Mouse (Mus musculus): Measurements from ENCODE around the gene Akr1d1.
A peak's percentile ranks its signal among the peaks of the same experiment; 100 is the strongest.

Akr1d1 gene

DNA sequence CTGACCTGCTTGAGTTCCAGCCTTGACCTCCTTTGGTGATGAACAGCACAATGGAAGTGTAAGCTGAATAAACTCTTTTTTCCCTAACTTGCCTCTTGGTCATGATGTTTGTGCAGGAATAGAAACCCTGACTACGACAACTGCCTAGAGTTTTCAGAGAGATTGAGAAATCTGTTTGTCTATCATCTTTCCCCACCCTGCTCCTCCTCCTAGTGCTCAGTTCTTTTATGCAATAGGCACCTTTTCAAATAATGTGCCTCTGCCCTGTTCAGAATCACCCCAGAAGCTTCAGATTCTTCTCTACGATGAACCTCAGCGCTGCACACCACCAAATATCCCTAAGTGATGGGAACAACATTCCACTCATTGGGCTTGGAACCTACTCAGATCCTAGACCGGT is at the start of gene Akr1d1:
TSS of gene Akr1d1 (plus strand) at position 234 of the 400 bp plus-strand sequence.
- no peak for DNase-seq

DNA sequence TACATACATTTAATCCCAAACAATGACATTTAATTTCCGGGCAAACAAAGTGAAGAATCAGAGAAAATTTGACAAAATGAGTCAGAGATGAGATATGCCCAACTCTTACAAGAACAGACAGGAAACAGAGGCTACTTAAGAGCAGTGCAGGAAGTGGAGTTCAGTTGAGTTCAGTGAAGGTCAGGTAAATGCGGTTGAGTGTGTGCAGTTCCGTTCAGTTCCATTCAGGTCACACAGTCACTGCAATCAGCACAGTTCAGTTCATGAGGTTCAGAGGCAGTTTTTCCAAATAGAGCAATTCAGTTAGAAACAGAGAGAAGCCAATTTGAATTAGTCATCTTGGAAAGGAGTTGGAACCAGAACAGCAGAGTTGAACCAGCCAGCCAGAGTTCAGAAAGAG is 48.8 kb upstream of the Akr1d1 start:
- DNase-seq = no peak

DNA sequence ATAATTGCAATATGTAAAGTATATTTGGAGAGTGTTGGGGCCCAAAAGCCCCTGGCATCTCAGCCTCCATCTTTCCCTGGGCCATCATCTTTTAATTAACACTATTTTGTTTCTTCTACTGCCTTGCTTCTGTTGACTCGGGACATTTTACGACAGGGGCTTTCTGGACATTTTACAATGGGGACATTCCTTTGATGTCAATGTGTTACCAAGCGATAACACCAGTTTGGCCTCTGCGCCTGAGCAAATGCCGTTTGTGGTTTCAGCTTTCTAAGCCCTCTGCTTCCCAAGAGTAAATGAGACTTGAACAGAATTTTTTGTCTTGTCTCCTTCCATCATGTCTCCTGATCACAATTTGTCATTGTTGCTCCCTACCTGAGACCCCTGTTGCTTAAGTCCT is 46.7 kb upstream of the Akr1d1 start:
- peak; percentile 19 for DNase-seq

DNA sequence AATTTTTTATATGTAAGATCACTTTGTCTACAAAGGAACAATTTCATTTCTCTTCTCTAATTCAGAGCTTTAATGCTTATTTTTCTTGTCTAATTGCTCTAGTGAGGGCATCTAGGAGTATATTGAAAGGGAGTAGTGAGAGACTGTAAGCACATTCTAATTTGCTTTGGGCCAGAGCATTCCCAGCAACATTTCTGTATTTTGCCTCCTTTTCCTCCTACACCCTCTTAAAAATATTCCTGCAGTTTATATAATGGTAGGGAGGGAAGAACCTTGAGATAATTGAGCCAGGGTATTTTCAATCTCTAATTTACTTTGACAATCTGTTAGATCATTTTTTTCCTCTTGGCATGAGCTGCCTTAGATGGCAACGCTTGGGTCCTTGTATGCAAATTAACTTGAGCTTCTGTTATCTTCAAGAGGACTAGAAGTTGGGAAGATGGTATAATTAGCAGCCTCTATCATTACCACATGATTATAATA is 45.3 kb upstream of the Akr1d1 start:
- DNase-seq = no peak

- no peak for DNase-seq
Observed at GRCm38 (mm10) chr6:37486502-37486901, 43.5 kb upstream of the Akr1d1 start.

- no peak for DNase-seq
Observed at GRCm38 (mm10) chr6:37492241-37492640, 37.7 kb upstream of the Akr1d1 start.

GRCm38 (mm10) chr6:37494957-37495356 is 35.0 kb upstream of the Akr1d1 start:
- DNase-seq = no peak

DNA sequence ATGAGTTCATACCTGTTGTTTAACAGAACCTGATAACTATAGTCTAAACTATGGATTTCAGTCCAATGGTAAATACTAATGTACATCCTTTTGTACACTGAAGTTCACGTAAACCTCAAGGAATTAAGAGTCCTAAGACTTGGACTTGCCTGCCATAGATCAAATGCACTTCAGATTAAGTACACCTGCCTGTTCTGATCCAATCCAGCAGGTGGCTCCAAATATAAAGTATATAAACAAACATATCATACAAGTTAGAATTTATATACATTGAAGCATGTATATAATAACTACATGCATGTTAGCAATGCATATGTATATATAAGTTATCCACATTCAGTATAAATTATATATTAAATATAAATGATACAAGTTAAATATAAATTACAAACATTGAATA is 33.1 kb upstream of the Akr1d1 start:
- no peak for DNase-seq

- DNase-seq = no peak
Observed at GRCm38 (mm10) chr6:37505588-37505987, 24.4 kb upstream of the Akr1d1 start.

GRCm38 (mm10) chr6:37506909-37507515 is 23.0 kb upstream of the Akr1d1 start:
- DNase-seq = no peak

DNA sequence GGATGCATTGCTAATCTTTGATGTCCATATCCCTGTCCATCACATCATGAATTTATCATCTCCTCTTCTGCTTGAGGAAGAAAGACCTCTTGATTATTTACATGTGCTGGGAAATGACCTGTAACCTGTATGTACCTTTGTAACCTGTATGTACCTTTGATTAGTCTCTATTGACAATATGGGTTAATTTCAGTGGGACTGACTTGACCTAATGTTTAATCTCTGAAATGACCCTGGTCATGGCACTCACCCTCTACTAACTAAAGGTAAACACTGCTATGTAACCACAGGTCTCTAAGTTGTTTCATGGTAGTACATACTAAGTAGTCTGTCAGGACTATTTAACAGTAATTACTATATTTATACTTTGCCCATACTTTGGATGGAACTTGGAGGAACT is 19.2 kb upstream of the Akr1d1 start:
- no peak for DNase-seq

DNA sequence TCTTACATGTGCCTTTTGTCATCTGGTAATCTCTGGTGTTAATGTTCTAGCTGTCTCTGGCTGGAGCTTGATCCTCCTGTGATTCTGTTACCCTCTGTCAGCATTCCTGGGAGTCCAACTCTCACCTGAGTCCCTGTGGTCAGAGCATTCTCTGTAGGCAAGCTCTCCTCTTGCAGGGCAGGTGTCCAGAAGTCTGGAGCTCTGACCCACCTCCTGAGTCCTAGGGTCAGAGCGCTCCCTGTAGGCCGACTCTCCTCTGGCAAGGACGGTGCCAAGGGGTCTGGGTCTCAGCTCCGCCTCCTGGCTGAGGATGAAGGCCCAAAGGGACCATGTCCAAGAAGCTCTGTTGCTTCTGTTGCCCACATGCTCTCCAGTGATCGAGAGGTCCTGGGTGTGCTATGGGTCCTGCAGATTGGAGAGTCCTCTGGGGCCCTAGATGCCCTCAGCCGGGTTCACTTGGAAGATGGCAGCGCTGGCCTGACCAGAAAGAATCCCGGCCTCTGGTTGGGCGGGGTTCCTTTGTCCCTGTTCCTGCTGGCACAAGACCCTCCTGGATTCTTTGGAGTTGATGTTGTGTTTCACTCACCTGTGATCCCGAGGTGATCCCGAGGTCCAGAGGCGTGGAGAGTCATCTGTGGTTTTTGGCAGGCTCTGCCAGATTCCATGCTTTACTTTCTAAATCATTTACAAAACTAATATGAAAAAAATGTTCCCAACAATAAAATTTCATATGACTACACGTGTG is 9.2 kb upstream of the Akr1d1 start:
- no peak for DNase-seq

- no peak for DNase-seq
Observed at GRCm38 (mm10) chr6:37532036-37532435, 2.1 kb downstream of the Akr1d1 start.

DNA sequence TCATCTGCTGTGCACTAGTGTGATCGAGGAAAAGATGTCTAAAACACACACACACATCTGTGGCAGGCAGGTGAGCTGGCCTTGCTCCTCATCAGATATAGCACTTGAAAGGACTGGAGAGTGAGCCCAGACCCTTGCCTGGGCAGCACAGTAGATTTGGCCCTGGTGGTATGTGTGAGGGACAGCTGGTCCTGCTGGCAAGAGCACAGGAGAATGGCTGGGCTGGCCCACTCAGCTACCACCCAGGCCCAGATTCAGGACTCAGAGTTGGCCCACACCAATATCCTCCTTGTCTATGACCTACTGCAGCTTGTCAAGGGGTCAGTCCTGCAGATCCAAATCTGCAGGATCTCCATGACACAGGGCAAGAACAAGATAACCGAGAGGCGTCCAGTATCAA is 6.9 kb downstream of the Akr1d1 start:
- no peak for DNase-seq

DNA sequence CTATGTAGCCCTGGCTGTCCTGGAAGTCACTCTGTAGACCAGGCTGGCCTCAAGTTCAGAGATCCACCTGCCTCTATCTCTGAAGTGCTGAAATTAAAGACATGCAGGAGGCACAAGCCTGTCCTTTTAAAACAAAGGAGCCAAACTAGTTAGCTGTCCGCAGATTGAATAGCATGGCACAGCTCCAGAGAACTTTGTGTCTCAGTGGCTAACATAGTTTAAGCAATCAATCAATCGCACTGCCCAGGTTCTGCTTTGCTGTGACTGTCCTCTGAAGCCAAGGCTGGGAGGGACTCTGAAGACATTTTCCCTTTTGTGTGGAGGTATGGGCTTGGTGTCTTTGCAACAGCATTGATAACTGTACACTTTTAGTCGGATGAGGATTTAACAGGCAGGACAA is 7.8 kb downstream of the Akr1d1 start:
- DNase-seq = no peak

DNA sequence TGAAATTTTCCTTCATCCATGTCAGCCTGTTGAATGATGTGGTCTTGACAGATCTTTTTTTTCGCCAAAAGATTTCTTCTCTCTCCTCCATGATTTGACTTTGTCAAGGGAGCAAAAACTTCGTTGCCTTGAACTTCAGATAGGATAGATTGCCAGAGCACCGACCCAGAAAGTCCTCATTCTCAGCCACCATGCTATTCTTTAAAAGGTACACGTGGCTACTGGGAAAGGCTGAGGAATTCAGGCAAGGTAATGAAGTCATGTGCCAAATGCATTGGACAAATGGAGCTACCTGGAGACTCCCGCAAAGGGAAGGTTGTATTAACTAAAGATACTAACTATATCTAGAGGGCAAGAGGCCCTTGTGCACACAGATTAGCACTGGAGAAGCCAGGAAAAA is 8.8 kb downstream of the Akr1d1 start:
- DNase-seq = no peak

DNA sequence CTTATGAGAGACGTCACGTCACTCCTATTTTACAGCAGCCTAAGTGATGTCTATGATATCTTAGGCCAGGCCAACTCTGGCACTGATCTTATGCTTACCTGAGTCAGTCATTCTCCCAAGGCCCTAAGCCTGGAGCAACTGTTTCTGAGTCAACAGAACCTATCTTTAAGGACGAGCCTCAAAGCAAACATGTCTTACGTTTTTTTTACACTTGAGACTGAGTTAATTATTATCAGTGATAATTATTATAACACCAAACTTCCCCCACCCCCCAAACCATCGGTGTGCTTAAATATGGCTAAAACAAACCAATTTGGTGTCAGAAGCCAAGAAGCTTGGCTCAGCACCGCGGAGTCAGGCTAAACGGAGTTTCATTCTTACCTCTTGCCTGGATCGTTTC is 9.4 kb downstream of the Akr1d1 start:
- no peak for DNase-seq

- no peak for DNase-seq
Observed at GRCm38 (mm10) chr6:37540113-37540512, 10.1 kb downstream of the Akr1d1 start.

GRCm38 (mm10) chr6:37541171-37541570 is 11.2 kb downstream of the Akr1d1 start:
- DNase-seq = no peak

DNA sequence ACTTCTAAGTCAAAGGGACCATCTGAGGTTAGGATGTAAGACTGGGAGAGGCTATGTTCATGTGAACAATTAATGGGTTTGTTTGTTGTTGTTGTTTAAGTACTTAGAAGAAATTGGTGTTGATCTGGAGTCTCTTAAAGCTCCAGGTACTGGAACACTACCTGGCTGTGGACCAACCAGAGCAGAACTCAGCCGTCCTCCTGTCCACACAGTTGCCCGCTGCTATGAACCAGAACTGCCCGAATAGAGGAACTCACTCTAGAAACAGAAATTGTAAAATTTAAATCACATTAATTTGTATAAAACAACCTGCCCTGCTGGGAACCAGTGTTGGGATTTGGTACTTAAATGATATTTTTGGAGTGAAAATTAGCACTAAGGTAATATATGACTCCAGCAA is 12.2 kb downstream of the Akr1d1 start:
- DNase-seq = no peak

- DNase-seq = peak; percentile 31
Observed at GRCm38 (mm10) chr6:37552760-37553159, 22.8 kb downstream of the Akr1d1 start.

- no peak for DNase-seq
Observed at GRCm38 (mm10) chr6:37553926-37554325, 24.0 kb downstream of the Akr1d1 start.

GRCm38 (mm10) chr6:37554327-37554726 is 24.4 kb downstream of the Akr1d1 start:
- DNase-seq = no peak

DNA sequence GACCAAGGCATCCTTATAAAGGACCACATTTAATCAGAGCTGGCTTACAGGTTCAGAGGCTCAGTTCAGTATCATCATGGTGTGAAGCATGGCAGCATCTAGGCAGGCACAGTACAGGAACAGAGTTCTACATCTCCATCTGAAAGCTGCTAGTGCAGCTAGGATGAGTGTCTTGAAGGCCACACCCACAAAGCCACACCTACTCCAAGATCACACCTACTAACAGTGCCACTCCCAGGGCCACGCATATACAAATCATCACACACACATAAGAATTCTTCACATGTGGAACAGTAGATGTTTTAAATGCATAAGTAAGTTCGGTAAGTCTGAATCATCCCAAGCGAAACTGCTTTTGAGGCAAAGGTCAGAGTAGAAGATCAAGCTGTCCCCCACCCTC is 33.9 kb downstream of the Akr1d1 start:
- no peak for DNase-seq

GRCm38 (mm10) chr6:37567363-37567762 is 37.4 kb downstream of the Akr1d1 start:
- DNase-seq = no peak

Data from embryo, embryonic 11 days (tissue).